Mouse (Mus musculus) ES-E14 (cell line): ENCODE measurements around the gene Arhgef10l.

Experiments
- CHD2 ChIP-seq: IDR thresholded peaks from 2 replicates; pipeline ENCODE4 v1.6.1; 2014; ENCODE audit warnings: mild to moderate bottlenecking, low read depth, low read length, inconsistent platforms
- MAFK ChIP-seq: IDR thresholded peaks from 2 replicates; pipeline ENCODE4 v1.6.1; 2014; ENCODE audit warnings: mild to moderate bottlenecking, low read depth, low read length, inconsistent platforms; ENCODE audit not compliant: insufficient read depth
- ZC3H11A ChIP-seq: IDR thresholded peaks from 2 replicates; pipeline ENCODE4 v1.6.1; 2012; ENCODE audit warnings: low read depth, mild to moderate bottlenecking, inconsistent platforms, low read length, borderline replicate concordance
- ZNF384 ChIP-seq: IDR thresholded peaks from 2 replicates; pipeline ENCODE4 v1.6.1; 2012; ENCODE audit warnings: low read depth, low read length, inconsistent platforms

- TF ChIP-seq CHD2: no peak
- TF ChIP-seq ZC3H11A: no peak
- no peak for TF ChIP-seq ZNF384
- no peak for TF ChIP-seq MAFK
Measured at GRCm38 (mm10) chr4:140644701-140645100, 21.1 kb downstream of the Arhgef10l start.
